Mouse (Mus musculus): ENCODE measurements around the gene Psmd9. TPM values are rescaled to one million over a fixed set of nuclear protein-coding genes. Genes with fewer than 3 reads are reported as not detected.
A peak's percentile ranks its signal among the peaks of the same experiment; 100 is the strongest.

Gene Psmd9
- polyA plus RNA-seq (2016; fragmentation: Nextera tagmentation; extraction: Ambion mirVana), result 79.1 and 89.3 TPM in 2 replicates

DNA sequence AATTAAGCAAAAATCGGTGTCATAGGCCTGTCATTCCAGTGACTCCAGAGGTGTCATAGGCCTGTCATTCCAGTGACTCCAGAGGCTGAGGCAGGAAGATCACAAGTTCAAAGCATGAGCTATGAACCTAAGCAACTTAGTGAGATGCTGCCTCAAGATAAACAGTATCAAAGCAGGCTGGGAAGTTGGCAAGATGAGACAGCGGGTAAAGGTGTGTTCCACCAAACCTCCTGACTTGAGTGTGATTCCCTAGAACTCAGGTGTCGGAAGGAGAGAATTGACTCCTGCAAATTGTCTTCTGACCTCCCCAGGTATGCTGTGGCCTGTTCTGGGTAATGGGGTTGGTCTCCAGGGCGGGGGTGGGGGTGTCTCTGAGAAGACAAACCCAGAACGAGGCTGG is at the start of gene Psmd9:
TSS of gene Psmd9 (plus strand) at position 130 of the 400 bp plus-strand sequence.
- Histone ChIP-seq H3K27ac (replicated peaks) (no peak within 1 kb of the TSS), H3K27me3 (replicated peaks; ENCODE audit: low read depth, poor library complexity, severe bottlenecking) (no peaks in the 10 kb centered on the region), H3K4me3 (no peak within 1 kb of the TSS), H3K36me3 (replicated peaks) (peaks cover 32% of the 10 kb centered on the region), H3K9me3 (no peaks in the 10 kb centered on the region), H3K4me1 (peaks cover 29% of the 10 kb centered on the region)
- WGBS, result 83% methylated on average over 5 of the region's 5 CpGs
- no peak for DNase-seq (ENCODE audit: low spot score)

DNA sequence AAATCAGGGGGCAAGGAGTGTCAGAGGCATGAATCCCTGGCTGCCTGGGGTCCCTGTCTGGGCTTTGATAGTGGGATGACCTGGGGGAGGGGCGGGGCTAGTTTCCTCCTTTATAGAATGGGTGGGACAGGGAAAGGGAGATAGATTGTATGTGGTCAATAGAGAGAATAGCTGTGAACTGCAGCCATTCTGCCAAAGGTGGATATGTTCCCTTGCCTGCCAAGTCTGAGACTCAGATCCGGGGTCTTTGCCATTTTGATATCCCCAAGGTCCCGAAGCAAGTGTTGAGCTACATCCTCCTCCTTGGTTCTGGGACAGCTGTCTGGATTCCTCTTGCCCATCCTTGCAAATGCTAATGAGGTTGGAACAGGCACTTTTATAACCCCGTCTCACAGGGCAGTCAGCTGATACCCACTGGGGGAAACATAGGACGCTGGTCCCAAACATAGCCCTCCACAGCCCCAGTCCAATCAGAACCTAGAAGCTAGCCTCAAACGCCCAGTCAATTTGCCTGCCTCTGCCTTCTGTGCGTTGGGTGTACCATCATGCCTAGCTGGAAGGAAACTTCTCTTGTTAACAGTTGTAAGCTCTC is 48.5 kb upstream of the Psmd9 start:
- Histone ChIP-seq H3K4me1 (peaks cover 8% of the 10 kb centered on the region; the same call in 1 of the 2 replicates), H3K27me3 (replicated peaks; ENCODE audit: low read depth, poor library complexity, severe bottlenecking) (no peaks in the 10 kb centered on the region), H3K36me3 (replicated peaks) (peaks cover 25% of the 10 kb centered on the region), H3K4me3 (no peak overlapping the region), H3K9me3 (peaks cover 3% of the 10 kb centered on the region; the same call in 1 of the 2 replicates), H3K27ac (replicated peaks) (no peak overlapping the region; the same call in 1 of the 2 replicates)
- WGBS, result 69% methylated on average over 7 of the region's 7 CpGs
- no peak for DNase-seq (ENCODE audit: low spot score)

DNA sequence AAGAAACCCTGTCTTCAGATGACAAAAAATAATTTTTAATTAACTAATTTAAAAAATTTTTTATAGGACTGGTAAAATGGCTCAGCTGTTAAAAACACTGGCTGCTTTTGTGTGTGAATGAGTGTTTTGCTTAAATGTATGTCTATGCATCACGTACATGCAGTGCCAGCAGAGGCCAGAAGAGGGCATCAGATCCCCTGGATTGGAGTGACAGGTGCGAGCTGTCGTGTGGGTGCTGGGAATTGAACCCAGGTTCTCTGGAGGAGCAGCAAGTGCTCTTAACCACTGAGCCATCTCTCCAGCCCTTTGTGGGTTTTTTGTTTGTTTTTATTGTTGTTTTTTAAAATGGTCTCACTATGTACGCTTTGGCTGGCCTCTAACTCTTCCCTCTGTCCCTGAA is 47.0 kb upstream of the Psmd9 start:
- Histone ChIP-seq H3K27me3 (replicated peaks; ENCODE audit: low read depth, poor library complexity, severe bottlenecking) (no peaks in the 10 kb centered on the region), H3K9me3 (peaks cover 3% of the 10 kb centered on the region; the same call in 1 of the 2 replicates), H3K4me1 (peaks cover 3% of the 10 kb centered on the region; the same call in 1 of the 2 replicates), H3K36me3 (replicated peaks) (peaks cover 33% of the 10 kb centered on the region), H3K27ac (replicated peaks) (no peak overlapping the region), H3K4me3 (no peak overlapping the region)
- no peak for DNase-seq (ENCODE audit: low spot score)
- 89% methylated on average over 4 of the region's 4 CpGs for WGBS

GRCm38 (mm10) chr5:123125105-123125504 is 44.1 kb upstream of the Psmd9 start:
- Histone ChIP-seq H3K27ac (replicated peaks) (no peak overlapping the region), H3K36me3 (replicated peaks) (peaks cover 47% of the 10 kb centered on the region), H3K27me3 (replicated peaks; ENCODE audit: low read depth, poor library complexity, severe bottlenecking) (no peaks in the 10 kb centered on the region; the same call in 1 of the 2 replicates), H3K4me1 (peaks cover 11% of the 10 kb centered on the region; the same call in 1 of the 2 replicates), H3K4me3 (no peak overlapping the region), H3K9me3 (peaks cover 3% of the 10 kb centered on the region; the same call in 1 of the 2 replicates)
- no peak for DNase-seq (ENCODE audit: low spot score)
- WGBS, result 82% methylated on average over 6 of the region's 6 CpGs

GRCm38 (mm10) chr5:123125638-123126406 is 43.4 kb upstream of the Psmd9 start:
- H3K9me3 ChIP-seq, result peaks cover 3% of the 10 kb centered on the region; the same call in 1 of the 2 replicates
- no peak overlapping the region for H3K27ac ChIP-seq (replicated peaks)
- H3K4me1 ChIP-seq, result peaks cover 10% of the 10 kb centered on the region; the same call in 1 of the 2 replicates
- WGBS, result 85% methylated on average over 18 of the region's 18 CpGs
- H3K4me3 ChIP-seq, result no peak overlapping the region
- peaks cover 4% of the 10 kb centered on the region; the same call in 1 of the 2 replicates for H3K27me3 ChIP-seq (replicated peaks; ENCODE audit: low read depth, poor library complexity, severe bottlenecking)
- DNase-seq (ENCODE audit: low spot score), result no peak
- peaks cover 54% of the 10 kb centered on the region for H3K36me3 ChIP-seq (replicated peaks)

DNA sequence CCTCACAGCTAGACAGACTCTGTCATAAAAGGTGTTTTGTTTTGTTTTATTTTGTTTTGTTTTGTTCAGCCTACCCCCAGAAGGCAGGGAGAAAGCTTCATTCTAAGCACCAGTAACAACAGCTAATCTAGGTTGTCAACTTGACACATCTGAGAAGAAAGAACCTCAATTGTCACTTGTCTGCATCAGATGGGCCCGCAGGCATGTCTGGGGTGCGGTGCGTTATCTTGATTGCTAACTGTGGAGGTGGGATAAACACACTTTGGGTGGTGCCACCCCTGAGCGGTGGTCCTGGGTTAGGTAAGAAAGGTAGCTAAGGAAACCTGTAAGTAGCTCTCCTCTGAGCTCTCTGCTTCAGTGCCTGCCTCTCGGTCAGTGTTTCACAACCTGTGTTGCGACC is 42.2 kb upstream of the Psmd9 start:
- Histone ChIP-seq H3K27ac (replicated peaks) (no peak overlapping the region), H3K27me3 (replicated peaks; ENCODE audit: low read depth, poor library complexity, severe bottlenecking) (peaks cover 15% of the 10 kb centered on the region), H3K36me3 (replicated peaks) (peaks cover 62% of the 10 kb centered on the region), H3K4me3 (no peak overlapping the region), H3K4me1 (peaks cover 18% of the 10 kb centered on the region), H3K9me3 (peaks cover 3% of the 10 kb centered on the region; the same call in 1 of the 2 replicates)
- 75% methylated on average over 6 of the region's 6 CpGs for WGBS
- DNase-seq (ENCODE audit: low spot score), result no peak

DNA sequence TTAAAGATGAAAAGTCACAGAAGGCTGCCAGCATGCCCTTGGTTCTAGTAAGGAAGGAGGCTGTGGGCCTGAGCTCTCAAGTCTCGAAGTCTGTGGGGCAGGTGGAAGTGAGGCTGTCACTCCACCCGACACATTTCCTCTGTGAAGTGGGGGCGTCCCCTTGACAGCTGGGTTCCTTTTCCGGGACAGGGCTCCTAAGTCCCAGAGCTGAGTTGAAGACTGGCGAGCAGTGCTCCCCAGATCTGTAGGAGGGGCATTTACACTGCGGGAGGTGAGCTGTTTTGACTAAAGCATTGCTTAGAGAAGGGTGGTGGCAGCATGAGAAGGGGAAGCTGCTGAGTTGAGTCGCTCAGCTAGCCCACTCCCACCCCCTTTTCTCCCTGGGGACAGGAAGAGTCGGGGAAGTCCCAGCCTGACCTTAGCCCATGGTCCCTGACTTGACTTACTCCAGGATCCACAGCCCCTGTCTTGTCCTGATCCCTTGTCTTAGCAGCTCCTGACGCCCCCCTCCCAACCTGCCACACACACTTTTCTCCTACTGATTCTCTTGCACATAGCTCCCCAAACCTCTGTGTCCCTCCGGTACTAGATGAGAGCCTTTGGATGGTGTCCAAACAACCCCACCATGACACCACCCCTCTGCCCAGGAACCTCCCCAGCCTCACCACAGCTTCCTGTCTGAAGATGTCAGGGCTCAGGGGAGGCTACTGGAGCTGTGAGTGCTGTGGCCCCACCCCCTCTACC is 40.6 kb upstream of the Psmd9 start:
- Histone ChIP-seq H3K9me3 (no peaks in the 10 kb centered on the region), H3K27me3 (replicated peaks; ENCODE audit: low read depth, poor library complexity, severe bottlenecking) (peaks cover 17% of the 10 kb centered on the region), H3K4me1 (peaks cover 33% of the 10 kb centered on the region), H3K27ac (replicated peaks) (no peak overlapping the region), H3K4me3 (no peak overlapping the region), H3K36me3 (replicated peaks) (peaks cover 52% of the 10 kb centered on the region)
- DNase-seq (ENCODE audit: low spot score), result no peak
- 57% methylated on average over 10 of the region's 10 CpGs for whole genome bisulfite sequencing

GRCm38 (mm10) chr5:123129170-123129757 is 39.9 kb upstream of the Psmd9 start:
- H3K9me3 ChIP-seq, result no peaks in the 10 kb centered on the region
- no peak for DNase-seq (ENCODE audit: low spot score)
- H3K4me3 ChIP-seq, result no peak overlapping the region
- H3K27ac ChIP-seq (replicated peaks), result no peak overlapping the region
- H3K27me3 ChIP-seq (replicated peaks; ENCODE audit: low read depth, poor library complexity, severe bottlenecking), result peaks cover 17% of the 10 kb centered on the region
- WGBS, result 86% methylated on average over 10 of the region's 10 CpGs
- H3K4me1 ChIP-seq, result peaks cover 40% of the 10 kb centered on the region
- peaks cover 53% of the 10 kb centered on the region for H3K36me3 ChIP-seq (replicated peaks)

GRCm38 (mm10) chr5:123130030-123130813 is 39.0 kb upstream of the Psmd9 start:
- Histone ChIP-seq H3K4me1 (peaks cover 50% of the 10 kb centered on the region), H3K4me3 (no peak overlapping the region), H3K9me3 (no peaks in the 10 kb centered on the region), H3K27ac (replicated peaks) (no peak overlapping the region), H3K36me3 (replicated peaks) (peaks cover 63% of the 10 kb centered on the region), H3K27me3 (replicated peaks; ENCODE audit: low read depth, poor library complexity, severe bottlenecking) (peaks cover 17% of the 10 kb centered on the region)
- WGBS, result 90% methylated on average over 9 of the region's 9 CpGs
- DNase-seq (ENCODE audit: low spot score), result no peak

DNA sequence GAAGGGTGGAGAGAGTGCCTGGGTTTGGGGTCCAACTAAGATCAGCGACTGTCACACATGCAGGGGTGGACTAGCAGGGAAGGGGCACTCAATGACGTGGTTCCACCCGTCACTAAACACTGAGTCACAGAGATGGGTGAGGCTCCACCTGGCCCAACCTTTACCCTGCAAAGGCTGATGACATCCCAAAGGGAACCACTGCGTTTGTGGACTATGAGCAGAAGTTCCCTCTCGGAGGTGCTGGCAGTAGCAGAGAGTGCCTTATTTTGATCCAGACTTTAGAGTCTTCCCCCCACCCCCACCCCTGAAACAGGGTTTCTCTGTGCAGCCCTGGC is 38.4 kb upstream of the Psmd9 start:
- peaks cover 17% of the 10 kb centered on the region for H3K27me3 ChIP-seq (replicated peaks; ENCODE audit: low read depth, poor library complexity, severe bottlenecking)
- peaks cover 61% of the 10 kb centered on the region for H3K36me3 ChIP-seq (replicated peaks)
- DNase-seq (ENCODE audit: low spot score), result no peak
- H3K4me3 ChIP-seq, result no peak overlapping the region
- peaks cover 55% of the 10 kb centered on the region for H3K4me1 ChIP-seq
- no peaks in the 10 kb centered on the region for H3K9me3 ChIP-seq
- 85% methylated on average over 5 of the region's 5 CpGs for WGBS
- H3K27ac ChIP-seq (replicated peaks), result no peak overlapping the region

DNA sequence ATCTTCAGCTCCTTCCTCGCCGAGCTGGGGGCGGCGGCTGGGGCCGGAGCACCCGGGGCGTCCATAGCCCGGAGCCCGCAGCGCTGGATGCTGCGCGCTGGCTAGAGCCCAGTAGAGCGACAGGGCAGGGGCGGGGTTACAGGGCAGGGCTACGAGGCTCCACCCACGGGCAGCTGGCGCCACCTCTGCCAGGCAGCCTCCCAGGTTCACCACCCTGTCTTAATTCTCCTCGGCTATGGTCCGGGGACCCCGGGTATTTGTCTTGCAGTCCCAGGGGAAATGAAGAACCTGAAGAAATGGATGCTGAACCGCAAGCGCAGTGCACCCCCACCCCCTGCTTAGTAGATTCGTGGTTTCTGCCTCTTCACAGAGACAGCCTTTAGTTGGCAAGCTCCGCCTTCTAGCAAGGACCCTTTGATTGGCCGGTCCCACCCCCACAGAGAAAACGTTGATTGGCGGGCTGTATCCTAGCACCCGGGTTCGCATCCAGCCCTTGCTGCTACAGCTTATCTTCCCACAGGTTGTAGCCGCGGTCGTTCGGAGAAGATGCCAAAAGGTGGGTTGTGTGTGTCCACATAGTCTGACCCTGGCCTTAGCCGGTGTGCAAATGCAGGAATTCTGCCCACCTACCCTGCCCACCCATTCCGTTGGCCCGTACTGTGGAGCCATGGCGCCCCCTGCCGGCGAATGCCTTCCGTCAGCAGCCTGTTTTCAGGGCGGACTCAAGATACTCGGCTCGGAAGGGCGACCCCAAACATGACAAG is 36.7 kb upstream of the Psmd9 start, which contains the start of gene Rhof:
TSS of gene Rhof (minus strand) at position 385 of the 764 bp plus-strand sequence.
- peak; percentile 82 for DNase-seq (ENCODE audit: low spot score)
- H3K9me3 ChIP-seq, result no peaks in the 10 kb centered on the region
- peak within 1 kb of the TSS; percentile 59 for H3K27ac ChIP-seq (replicated peaks)
- H3K4me3 ChIP-seq, result peak within 1 kb of the TSS; percentile 99
- H3K36me3 ChIP-seq (replicated peaks), result peaks cover 56% of the 10 kb centered on the region
- WGBS, result 3% methylated on average over 44 of the region's 44 CpGs
- H3K27me3 ChIP-seq (replicated peaks; ENCODE audit: low read depth, poor library complexity, severe bottlenecking), result peaks cover 17% of the 10 kb centered on the region
- H3K4me1 ChIP-seq, result peaks cover 72% of the 10 kb centered on the region

Measured in embryonic facial prominence, embryonic 10.5 days (tissue).